Mouse (Mus musculus) E14TG2a.4 (cell line): ENCODE results near the gene Vinac1.

Experiments used
- CTCF ChIP-seq: conservative IDR thresholded peaks from 2 replicates; pipeline ENCODE4 v1.5.1; 2014; ENCODE audit warnings: low read length
- NANOG ChIP-seq: IDR thresholded peaks from 2 replicates; pipeline ENCODE4 v1.6.1; 2014; ENCODE audit warnings: borderline replicate concordance, low read length, mixed read lengths

DNA sequence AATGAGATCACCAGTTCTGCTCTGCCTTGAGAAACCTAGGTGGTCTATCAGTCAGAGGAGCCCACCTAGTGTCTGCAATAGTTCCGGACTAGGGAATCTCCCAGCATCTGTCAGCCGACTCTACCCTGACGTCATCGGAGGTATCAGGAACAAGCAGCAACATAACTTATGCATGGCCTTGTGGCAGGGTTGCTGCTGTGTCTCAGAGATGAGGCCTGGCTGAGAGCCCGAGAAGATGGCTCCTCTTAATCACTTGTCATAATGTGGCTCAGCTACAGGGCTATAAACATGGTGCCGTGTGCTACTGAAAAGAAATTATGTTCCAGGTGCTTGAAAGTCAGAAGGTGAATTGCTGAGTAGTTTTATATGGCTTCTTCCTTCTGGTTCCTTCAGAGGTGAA, 7.8 kb upstream of the Vinac1 start:
- TF ChIP-seq CTCF (no peak), NANOG (no peak)
